Mouse (Mus musculus) left cerebral cortex, postnatal 4 days (tissue): ENCODE results near the gene Pdzrn3. TPM values are rescaled to one million over a fixed set of nuclear protein-coding genes. Genes with fewer than 3 reads are reported as not detected.

Experiments used
- DNase-seq: peaks from one replicate; pipeline ENCODE4 v3.0.0-alpha.2; 2022
- intact Hi-C: fragments of 180-260 bp; cut with DNase I; formaldehyde crosslinking; loops from one replicate; pipeline ENCODE4 v1.15.1; 2025
- total RNA-seq, 2 experiments: library from RNA; stranded (reverse); gene quantifications; 2 replicates each; pipeline ENCODE4 v1.2.3; 2021

The Pdzrn3 gene
- total RNA-seq, 2 experiments from 2014 or later, result 42.6 to 47.1 TPM

GRCm38 (mm10) chr6:101268266-101268665 lies 109.4 kb downstream of the Pdzrn3 start:
- intact Hi-C loops, result loop anchor here (5.0 kb wide), 2 partner anchors 264 to 339 kb away; no protein-coding TSS in a partner anchor
- DNase-seq, result no peak

- peak; percentile 72 for DNase-seq
- intact Hi-C loops, result loop anchor here (5.0 kb wide), 2 partner anchors 266 to 341 kb away; no protein-coding TSS in a partner anchor
These were observed 110.9 kb downstream of the Pdzrn3 start for GRCm38 (mm10) chr6:101266787-101267186.

- no peak for DNase-seq
- intact Hi-C loops, result no loop called here
These were observed 114.2 kb downstream of the Pdzrn3 start for GRCm38 (mm10) chr6:101263544-101263943.

DNA sequence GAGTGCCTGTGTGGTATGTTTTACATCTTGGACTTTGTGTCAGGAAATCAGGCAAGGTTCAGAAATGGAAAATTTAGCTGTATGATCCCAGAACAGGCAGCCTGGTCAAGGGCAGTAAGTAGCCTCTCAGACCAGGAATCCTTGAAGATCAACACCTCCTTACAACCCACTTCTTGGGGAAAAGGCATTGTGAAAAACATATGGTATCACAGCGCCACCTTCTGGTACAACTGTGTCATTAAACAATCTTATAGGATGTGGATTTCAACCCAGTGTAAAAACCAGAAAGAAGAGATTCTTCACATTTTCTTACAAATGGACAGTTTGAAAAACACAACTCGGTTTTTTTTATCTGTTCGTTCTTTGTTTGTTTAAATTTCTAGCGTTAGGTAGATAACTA lies 116.2 kb downstream of the Pdzrn3 start:
- intact Hi-C loops, result loop anchor here (2.0 kb wide), 2 partner anchors 63 to 379 kb away; no protein-coding TSS in a partner anchor
- DNase-seq, result peak; percentile 49

DNA sequence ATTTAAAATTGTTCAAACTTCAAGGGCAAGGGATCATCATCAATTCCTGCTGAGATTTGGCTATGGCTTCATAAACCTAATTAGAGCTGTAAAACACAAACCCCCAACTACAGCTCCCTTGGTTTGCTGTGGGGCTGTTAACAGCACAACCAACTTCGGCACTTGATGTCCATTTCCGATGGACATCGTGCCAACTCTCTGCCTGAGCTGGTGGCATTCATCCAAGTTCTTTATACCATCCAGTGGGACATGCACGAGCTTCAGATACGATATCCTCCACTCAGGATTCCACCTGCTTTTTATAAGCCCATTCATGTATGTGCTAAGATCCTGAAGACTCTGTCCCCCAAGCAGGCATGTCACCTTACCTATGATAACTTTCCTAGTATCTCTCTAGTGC lies 118.3 kb downstream of the Pdzrn3 start:
- intact Hi-C loops, result loop anchor here (10.0 kb wide), 1 partner anchor 585 kb away; the partner anchor contains the start of gene Shq1
- peak; percentile 36 for DNase-seq

GRCm38 (mm10) chr6:101257418-101257817 lies 120.3 kb downstream of the Pdzrn3 start:
- intact Hi-C loops, result loop anchor here (10.0 kb wide), 1 partner anchor 583 kb away; the partner anchor contains the start of gene Shq1

GRCm38 (mm10) chr6:101254652-101255051 lies 123.0 kb downstream of the Pdzrn3 start:
- intact Hi-C loops, result loop anchor here (10.0 kb wide), 1 partner anchor 580 kb away; the partner anchor contains the start of gene Shq1
- no peak for DNase-seq

More at GRCm38 (mm10) chr6:101257418-101257817, 120.3 kb downstream of the Pdzrn3 start:
- no peak for DNase-seq

- no peak for DNase-seq
- intact Hi-C loops, result loop anchor here (10.0 kb wide), 1 partner anchor 577 kb away; the partner anchor contains the start of gene Shq1
These were observed 125.6 kb downstream of the Pdzrn3 start for GRCm38 (mm10) chr6:101251916-101252603.

DNA sequence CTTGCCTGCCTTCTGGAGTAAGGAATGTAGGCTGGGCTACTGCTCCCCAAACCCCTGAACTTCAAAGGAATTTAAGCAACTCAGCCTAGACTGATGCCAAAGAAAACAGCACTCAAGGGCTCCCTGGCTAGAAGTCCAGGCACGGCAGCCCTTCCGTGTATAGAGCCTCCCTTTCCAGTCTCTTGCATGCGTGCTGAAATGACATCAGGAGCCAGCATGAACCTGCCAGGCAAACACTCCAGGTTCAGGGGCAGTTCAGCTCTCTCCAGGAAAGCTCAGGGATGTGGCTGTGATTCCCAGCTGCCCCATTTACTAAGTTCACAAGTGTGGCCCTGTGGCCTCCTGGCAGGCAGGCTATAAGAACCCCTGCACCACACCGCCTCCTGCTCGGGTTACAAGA lies 126.5 kb downstream of the Pdzrn3 start:
- intact Hi-C loops, result loop anchor here (10.0 kb wide), 1 partner anchor 576 kb away; the partner anchor contains the start of gene Shq1
- DNase-seq, result no peak

- intact Hi-C loops, result no loop called here
- DNase-seq, result no peak
These were observed 131.6 kb downstream of the Pdzrn3 start for GRCm38 (mm10) chr6:101246137-101246536.

GRCm38 (mm10) chr6:101244355-101244754 lies 133.3 kb downstream of the Pdzrn3 start:
- intact Hi-C loops, result no loop called here
- DNase-seq, result no peak

DNA sequence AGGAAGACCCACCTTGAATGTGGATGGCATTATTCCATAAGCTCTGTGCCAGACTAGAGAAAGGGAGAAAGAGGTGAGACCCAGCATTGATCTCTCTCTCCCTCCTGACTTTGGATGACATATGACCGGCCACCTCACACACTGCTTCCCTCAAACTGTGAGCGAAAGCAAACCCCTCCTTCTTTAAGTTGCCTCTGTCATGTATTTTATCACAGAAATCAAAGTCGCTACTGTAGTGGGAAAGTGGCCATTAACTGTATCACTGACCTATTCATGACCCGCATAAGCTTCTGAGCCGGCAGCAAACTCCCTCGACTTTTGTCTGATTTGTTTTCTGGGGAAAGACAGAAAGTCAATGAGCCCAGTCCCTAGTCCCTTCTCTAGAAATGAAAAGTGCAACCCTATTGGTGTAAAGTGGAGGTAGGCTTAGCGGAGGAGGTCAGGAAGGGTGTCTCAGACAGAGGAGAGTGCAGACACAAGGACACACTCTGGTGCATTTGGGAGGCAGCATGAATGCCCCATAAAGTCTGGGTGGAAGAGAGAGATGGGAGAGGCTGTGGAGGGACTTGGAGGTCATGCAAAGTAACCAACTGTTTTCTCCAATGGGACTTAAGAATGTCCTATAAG lies 134.4 kb downstream of the Pdzrn3 start:
- intact Hi-C loops, result no loop called here
- no peak for DNase-seq

DNA sequence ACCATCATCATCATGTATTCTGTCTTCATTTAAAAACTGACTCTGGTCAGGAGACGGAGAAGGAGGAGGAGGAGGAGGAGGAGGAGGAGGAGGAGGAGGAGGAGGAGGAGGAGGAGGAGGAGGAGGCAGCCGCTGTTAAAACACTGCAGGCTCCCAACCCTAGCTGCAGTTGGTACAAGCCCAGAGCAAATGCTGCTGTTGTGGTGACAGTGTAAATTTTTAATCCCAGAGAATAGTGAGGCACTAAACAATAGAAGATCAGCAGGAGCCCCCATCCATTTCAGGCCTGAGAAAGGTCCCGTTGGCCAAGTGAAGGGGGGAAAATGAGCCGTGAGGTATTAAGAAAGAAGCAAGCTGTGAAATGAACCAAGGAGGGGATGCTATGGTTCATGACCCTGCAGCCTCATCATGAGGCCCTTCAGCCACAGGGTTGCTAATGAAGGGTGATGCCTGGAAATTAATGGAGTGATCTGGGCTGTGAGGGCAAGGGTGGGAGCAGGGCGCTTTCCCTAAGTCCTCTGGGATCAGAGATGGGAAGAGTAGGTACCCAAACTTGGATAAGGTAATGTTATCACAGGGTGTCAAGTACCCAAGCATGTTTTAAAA lies 141.0 kb downstream of the Pdzrn3 start:
- DNase-seq, result no peak
- intact Hi-C loops, result no loop called here

GRCm38 (mm10) chr6:101236230-101236629 lies 141.5 kb downstream of the Pdzrn3 start:
- intact Hi-C loops, result no loop called here
- DNase-seq, result no peak

DNA sequence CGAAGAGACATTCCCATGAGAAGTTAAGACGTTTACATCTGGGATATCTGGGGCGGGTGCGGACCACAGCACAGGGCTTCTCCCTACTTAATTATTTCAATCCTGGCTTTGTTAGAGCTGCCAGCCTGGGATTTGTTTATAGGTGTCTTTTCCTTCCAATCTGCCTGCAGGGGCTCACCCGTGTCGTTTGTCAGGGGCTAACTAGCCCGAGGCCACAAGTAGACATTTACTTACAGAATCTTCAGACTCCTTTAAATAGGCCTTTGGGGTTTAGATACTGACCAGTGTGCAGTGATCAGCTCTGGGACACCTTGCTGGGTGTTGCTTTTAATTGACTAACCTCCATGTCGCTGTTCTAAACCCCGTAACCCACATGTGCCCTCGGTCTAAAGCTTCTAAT lies 143.3 kb downstream of the Pdzrn3 start:
- DNase-seq, result no peak
- intact Hi-C loops, result no loop called here

DNA sequence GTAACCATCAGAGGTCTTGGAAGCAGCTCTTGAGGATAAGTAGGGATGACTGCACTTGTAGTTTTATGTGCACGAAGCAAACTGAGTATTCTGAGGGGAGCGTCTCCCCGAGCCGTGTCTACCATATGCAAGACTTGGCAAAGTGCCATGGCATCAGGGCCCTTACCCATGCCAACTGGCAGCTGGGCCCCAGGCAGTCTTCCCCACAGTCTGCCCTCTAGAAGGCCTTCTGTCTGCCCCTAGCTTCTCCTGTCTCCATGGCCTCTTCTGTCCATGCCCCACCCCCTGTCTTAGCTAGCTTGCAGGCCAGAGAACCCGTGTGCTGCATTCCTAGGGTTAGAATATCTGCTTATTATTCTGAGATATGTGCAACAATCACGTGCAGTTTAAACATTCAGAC lies 144.0 kb downstream of the Pdzrn3 start:
- peak; percentile 96 for DNase-seq
- intact Hi-C loops, result no loop called here

DNA sequence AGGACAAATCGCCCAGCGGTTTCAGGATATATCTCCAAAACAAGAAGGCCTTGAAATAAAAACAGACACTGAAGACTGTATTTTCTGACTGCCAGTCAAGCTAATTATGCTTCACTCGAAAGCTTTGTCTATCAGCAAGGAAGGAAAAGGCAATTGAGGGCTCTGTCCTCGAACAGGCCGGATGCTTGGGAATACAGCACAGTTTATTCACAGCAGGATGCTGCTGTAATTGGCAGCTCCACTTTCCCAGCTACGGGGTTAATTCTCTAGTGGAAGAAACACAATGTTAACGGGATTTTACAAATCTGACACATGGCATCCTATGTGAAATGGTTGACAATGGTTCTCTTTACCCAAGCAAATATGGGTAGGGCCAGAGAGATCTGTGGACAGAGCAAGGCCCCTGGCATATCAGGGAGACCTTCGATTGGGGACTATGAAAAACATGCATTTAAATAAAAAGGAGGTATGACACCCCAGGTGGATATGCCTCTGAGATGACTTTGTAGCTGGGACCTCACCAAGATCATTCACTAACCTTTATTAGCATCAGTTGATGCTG lies 150.3 kb downstream of the Pdzrn3 start:
- peak; percentile 19 for DNase-seq
- intact Hi-C loops, result no loop called here

DNA sequence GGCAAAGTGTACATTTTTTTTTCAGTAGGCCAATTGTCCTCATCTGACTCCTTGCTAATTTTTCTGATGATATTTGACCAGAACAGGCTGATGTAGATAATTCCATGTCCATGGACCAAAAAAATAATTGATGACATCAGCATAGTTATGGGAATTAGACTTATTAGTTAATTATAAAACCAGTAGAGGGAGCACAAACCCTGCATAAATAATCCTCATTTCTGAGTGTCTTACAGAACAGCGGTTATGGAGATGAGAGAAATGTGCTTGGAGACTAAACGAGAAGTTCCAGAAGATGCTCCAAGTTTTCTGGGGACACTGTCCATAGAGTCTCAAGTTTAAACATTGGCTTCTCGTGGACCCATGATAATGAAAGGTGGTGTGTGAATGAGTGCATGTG lies 157.4 kb downstream of the Pdzrn3 start:
- intact Hi-C loops, result no loop called here
- DNase-seq, result no peak

- intact Hi-C loops, result no loop called here
- DNase-seq, result no peak
These were observed 158.7 kb downstream of the Pdzrn3 start for GRCm38 (mm10) chr6:101219004-101219403.

- DNase-seq, result no peak
- intact Hi-C loops, result no loop called here
These were observed 159.5 kb downstream of the Pdzrn3 start for GRCm38 (mm10) chr6:101218197-101218596.

DNA sequence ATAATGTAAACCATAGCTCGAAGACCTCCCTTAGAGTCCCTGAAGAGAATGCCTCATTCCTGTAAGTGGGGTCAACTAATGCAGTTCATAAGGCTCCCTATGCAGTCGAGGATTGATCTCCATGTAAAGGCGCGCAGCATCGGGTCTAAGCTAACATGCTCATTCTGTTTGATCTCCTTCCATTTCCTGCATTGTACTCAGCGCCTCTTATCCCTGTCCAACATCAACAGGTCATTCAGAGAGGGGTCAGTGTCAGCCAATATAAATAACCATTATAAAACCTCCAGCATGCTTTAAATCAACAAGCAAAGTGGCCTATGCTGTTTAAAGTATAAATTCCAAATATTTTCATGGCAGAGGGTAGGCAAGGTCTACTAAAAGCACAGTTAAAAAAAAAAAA lies 159.9 kb downstream of the Pdzrn3 start:
- no peak for DNase-seq
- intact Hi-C loops, result no loop called here
